Mouse (Mus musculus) common myeloid progenitor, adult 5-6 weeks (primary cell): Measurements from ENCODE around the gene Nnat. TPM values are rescaled to one million over a fixed set of nuclear protein-coding genes. Genes with fewer than 3 reads are reported as not detected.
A peak's percentile ranks its signal among the peaks of the same experiment; 100 is the strongest.

ENCODE experiments used
- ATAC-seq: replicated peaks from 2 replicates; pipeline ENCODE4 v1.8.0; 2016; ENCODE audit warnings: low read depth, mild to moderate bottlenecking, moderate TSS enrichment, inconsistent platforms; ENCODE audit not compliant: poor library complexity, severe bottlenecking
- total RNA-seq: library from RNA; stranded (forward); fragments of 200-1000, 187-1606 nt; gene quantifications from 2 replicates; pipeline ENCODE4 v1.2.3, GENCODE M21; 2017

The Nnat gene
- 0.41 TPM in 1 of 2 replicates, not detected in the other for total RNA-seq

GRCm38 (mm10) chr2:157559858-157560257 lies at the start of gene Nnat:
Gene Nnat, plus strand, starts transcription at chr2:157560078.
- ATAC-seq: no peak

GRCm38 (mm10) chr2:157512859-157513258 lies 47.0 kb upstream of the Nnat start:
- no peak for ATAC-seq

GRCm38 (mm10) chr2:157513737-157514208 lies 46.1 kb upstream of the Nnat start:
- peak; percentile 58 for ATAC-seq

GRCm38 (mm10) chr2:157514353-157514752 lies 45.5 kb upstream of the Nnat start:
- no peak for ATAC-seq

- ATAC-seq: no peak
Measured at GRCm38 (mm10) chr2:157517526-157517925, 42.4 kb upstream of the Nnat start.

GRCm38 (mm10) chr2:157518451-157518850 lies 41.4 kb upstream of the Nnat start:
- ATAC-seq: no peak

- no peak for ATAC-seq
Measured at GRCm38 (mm10) chr2:157519452-157519851, 40.4 kb upstream of the Nnat start.

GRCm38 (mm10) chr2:157520496-157520895 lies 39.4 kb upstream of the Nnat start:
- ATAC-seq: no peak

GRCm38 (mm10) chr2:157522556-157522955 lies 37.3 kb upstream of the Nnat start:
- ATAC-seq: no peak

- no peak for ATAC-seq
Measured at GRCm38 (mm10) chr2:157530056-157530955, 29.6 kb upstream of the Nnat start.

GRCm38 (mm10) chr2:157531681-157532426 lies 28.0 kb upstream of the Nnat start:
- no peak for ATAC-seq

GRCm38 (mm10) chr2:157534163-157534562 lies 25.7 kb upstream of the Nnat start:
- no peak for ATAC-seq

GRCm38 (mm10) chr2:157536476-157537081 lies 23.3 kb upstream of the Nnat start:
- ATAC-seq: no peak

GRCm38 (mm10) chr2:157537118-157537517 lies 22.8 kb upstream of the Nnat start:
- no peak for ATAC-seq

- ATAC-seq: no peak
Measured at GRCm38 (mm10) chr2:157540073-157540952, 19.6 kb upstream of the Nnat start.

GRCm38 (mm10) chr2:157540953-157541569 lies 18.8 kb upstream of the Nnat start:
- ATAC-seq: no peak

GRCm38 (mm10) chr2:157541631-157542030 lies 18.2 kb upstream of the Nnat start:
- ATAC-seq: no peak

GRCm38 (mm10) chr2:157542415-157542814 lies 17.5 kb upstream of the Nnat start:
- ATAC-seq: no peak

GRCm38 (mm10) chr2:157544333-157544888 lies 15.5 kb upstream of the Nnat start:
- ATAC-seq: no peak
